Mouse (Mus musculus) limb, embryonic 11.5 days (tissue): ENCODE measurements at regions not wholly inside any gene's neighbourhood (a gene's known extent, or its start where the extent isn't known, plus 50 kb on each side); places are given as distances from the start of the nearest gene placed in this dataset.

Experiments used
- ATAC-seq: fragments of 200-750 bp; cut with Nextera tagmentation; 2 replicates; pipeline ENCODE4 v1.8.0; 2017; ENCODE audit warnings: low read depth; ENCODE audit not compliant: insufficient number of reproducible peaks, low FRiP score, low TSS enrichment
- DNase-seq: peaks from one replicate; pipeline ENCODE4 v3.0.0-alpha.2; 2015; ENCODE audit warnings: low spot score
- H3K27ac ChIP-seq: fragments of 300-500 bp; sonication (generic); replicated peaks from 2 replicates; pipeline ENCODE4 v1.5.1; 2014; ENCODE audit warnings: low read depth, mild to moderate bottlenecking, low read length
- H3K27me3 ChIP-seq: fragments of 300-500 bp; sonication (generic); 2 replicates; pipeline ENCODE4 v1.6.1; 2014; ENCODE audit warnings: mild to moderate bottlenecking, low read length, mixed read lengths; ENCODE audit not compliant: control insufficient read depth, insufficient read depth
- H3K36me3 ChIP-seq: fragments of 300-500 bp; sonication (generic); 2 replicates; pipeline ENCODE4 v1.6.1; 2014; ENCODE audit warnings: mild to moderate bottlenecking, low read length, moderate library complexity, mixed read lengths; ENCODE audit not compliant: control insufficient read depth, insufficient read depth
- H3K4me1 ChIP-seq: fragments of 300-500 bp; sonication (generic); 2 replicates; pipeline ENCODE4 v1.6.1; 2014; ENCODE audit warnings: low read length, mixed read lengths; ENCODE audit not compliant: control insufficient read depth, insufficient read depth
- H3K4me2 ChIP-seq: fragments of 300-500 bp; sonication (generic); 2 replicates; pipeline ENCODE4 v1.6.1; 2014; ENCODE audit warnings: low read depth, mild to moderate bottlenecking, moderate library complexity; ENCODE audit not compliant: severe bottlenecking
- H3K4me3 ChIP-seq: fragments of 300-500 bp; sonication (generic); 2 replicates; pipeline ENCODE4 v1.5.1; 2014; ENCODE audit warnings: low read depth, low read length
- H3K9ac ChIP-seq: fragments of 300-500 bp; sonication (generic); 2 replicates; pipeline ENCODE4 v1.6.1; 2014; ENCODE audit warnings: mild to moderate bottlenecking, low read length
- H3K9me3 ChIP-seq: fragments of 300-500 bp; sonication (generic); 2 replicates; pipeline ENCODE4 v1.6.1; 2016; ENCODE audit warnings: low read length; ENCODE audit not compliant: control insufficient read depth
- WGBS: fragments of 180-500 bp; shearing (Covaris S2); extraction: QIAGEN DNeasy Blood & Tissue Kit; methylation state at CpG from one replicate; pipeline ENCODE4 v1.1.7; 2014; 5-methylcytosine and 5-hydroxymethylcytosine counted together

GRCm38 (mm10) chr3:33391765-33392540 is 248.9 kb upstream of the Pex5l start:
- no peak overlapping the region for H3K27ac ChIP-seq
- no peaks in the 10 kb centered on the region for H3K9me3 ChIP-seq
- WGBS: 84% methylated on average over 4 of the region's 4 CpGs
- DNase-seq (no peak), ATAC-seq (no peak)
- H3K36me3 ChIP-seq: no peaks in the 10 kb centered on the region
- H3K4me1 ChIP-seq: no peaks in the 10 kb centered on the region
- no peak overlapping the region for H3K4me3 ChIP-seq
- no peak overlapping the region for H3K4me2 ChIP-seq
- H3K9ac ChIP-seq: no peak overlapping the region
- no peaks in the 10 kb centered on the region for H3K27me3 ChIP-seq

- Histone ChIP-seq H3K4me3 (no peak overlapping the region), H3K4me1 (no peaks in the 10 kb centered on the region), H3K27ac (no peak overlapping the region), H3K9me3 (no peaks in the 10 kb centered on the region), H3K4me2 (no peak overlapping the region), H3K36me3 (no peaks in the 10 kb centered on the region), H3K27me3 (no peaks in the 10 kb centered on the region), H3K9ac (no peak overlapping the region)
- DNase-seq: no peak
- no peak for ATAC-seq
- WGBS: 55% methylated on average over 1 of the region's 1 CpGs
These were observed 245.1 kb upstream of the Pex5l start for GRCm38 (mm10) chr3:33388171-33388570.

GRCm38 (mm10) chr3:33383622-33384021 is 240.6 kb upstream of the Pex5l start:
- no peak overlapping the region for H3K4me2 ChIP-seq
- no peak overlapping the region for H3K9ac ChIP-seq
- DNase-seq (no peak), ATAC-seq (no peak)
- no peak overlapping the region for H3K4me3 ChIP-seq
- no peaks in the 10 kb centered on the region for H3K9me3 ChIP-seq
- no peaks in the 10 kb centered on the region for H3K4me1 ChIP-seq
- H3K27ac ChIP-seq: no peak overlapping the region
- WGBS: 82% methylated on average over 1 of the region's 1 CpGs
- no peaks in the 10 kb centered on the region for H3K27me3 ChIP-seq
- H3K36me3 ChIP-seq: no peaks in the 10 kb centered on the region

GRCm38 (mm10) chr3:33379604-33380003 is 236.6 kb upstream of the Pex5l start:
- DNase-seq (no peak), ATAC-seq (no peak)
- H3K27ac ChIP-seq: no peak overlapping the region
- H3K4me2 ChIP-seq: no peak overlapping the region
- H3K9me3 ChIP-seq: no peaks in the 10 kb centered on the region
- no peaks in the 10 kb centered on the region for H3K27me3 ChIP-seq
- WGBS: 76% methylated on average over 2 of the region's 2 CpGs
- no peaks in the 10 kb centered on the region for H3K36me3 ChIP-seq
- H3K9ac ChIP-seq: no peak overlapping the region
- H3K4me3 ChIP-seq: no peak overlapping the region
- H3K4me1 ChIP-seq: no peaks in the 10 kb centered on the region

GRCm38 (mm10) chr3:33375161-33375560 is 232.1 kb upstream of the Pex5l start:
- no peak overlapping the region for H3K4me3 ChIP-seq
- H3K36me3 ChIP-seq: no peaks in the 10 kb centered on the region
- DNase-seq (no peak), ATAC-seq (no peak)
- H3K9ac ChIP-seq: no peak overlapping the region
- WGBS: 46% methylated on average over 3 of the region's 3 CpGs
- no peak overlapping the region for H3K27ac ChIP-seq
- H3K27me3 ChIP-seq: no peaks in the 10 kb centered on the region
- no peaks in the 10 kb centered on the region for H3K9me3 ChIP-seq
- no peaks in the 10 kb centered on the region for H3K4me1 ChIP-seq
- H3K4me2 ChIP-seq: no peak overlapping the region

- peak; percentile 27 for DNase-seq
- Histone ChIP-seq H3K36me3 (no peaks in the 10 kb centered on the region), H3K4me1 (no peaks in the 10 kb centered on the region), H3K9ac (no peak overlapping the region), H3K9me3 (no peaks in the 10 kb centered on the region), H3K4me2 (no peak overlapping the region), H3K27me3 (no peaks in the 10 kb centered on the region), H3K27ac (no peak overlapping the region), H3K4me3 (no peak overlapping the region)
- ATAC-seq: 0 out of 2 replicates have a peak, but pooled peaks have one; percentile 47
- 56% methylated on average over 1 of the region's 1 CpGs for WGBS
These were observed 229.8 kb upstream of the Pex5l start for GRCm38 (mm10) chr3:33372806-33373205.

GRCm38 (mm10) chr3:33363521-33363920 is 220.5 kb upstream of the Pex5l start:
- WGBS: 90% methylated on average over 1 of the region's 1 CpGs
- H3K4me1 ChIP-seq: no peaks in the 10 kb centered on the region
- no peaks in the 10 kb centered on the region for H3K36me3 ChIP-seq
- no peak overlapping the region for H3K4me3 ChIP-seq
- no peaks in the 10 kb centered on the region for H3K27me3 ChIP-seq
- ATAC-seq (no peak), DNase-seq (no peak)
- H3K9me3 ChIP-seq: no peaks in the 10 kb centered on the region
- H3K27ac ChIP-seq: no peak overlapping the region
- H3K9ac ChIP-seq: no peak overlapping the region
- no peak overlapping the region for H3K4me2 ChIP-seq

- H3K27me3 ChIP-seq: no peaks in the 10 kb centered on the region
- no peak for ATAC-seq
- no peak overlapping the region for H3K4me3 ChIP-seq
- H3K4me2 ChIP-seq: no peak overlapping the region
- H3K27ac ChIP-seq: no peak overlapping the region
- 94% methylated on average over 2 of the region's 2 CpGs for WGBS
- no peak for DNase-seq
- no peaks in the 10 kb centered on the region for H3K4me1 ChIP-seq
- no peaks in the 10 kb centered on the region for H3K9me3 ChIP-seq
- H3K9ac ChIP-seq: no peak overlapping the region
- H3K36me3 ChIP-seq: no peaks in the 10 kb centered on the region
These were observed 217.0 kb upstream of the Pex5l start for GRCm38 (mm10) chr3:33360030-33360429.

- Histone ChIP-seq H3K27me3 (no peaks in the 10 kb centered on the region), H3K27ac (no peak overlapping the region), H3K9ac (no peak overlapping the region), H3K4me1 (no peaks in the 10 kb centered on the region), H3K36me3 (no peaks in the 10 kb centered on the region), H3K4me2 (no peak overlapping the region), H3K4me3 (no peak overlapping the region), H3K9me3 (no peaks in the 10 kb centered on the region)
- WGBS: 89% methylated on average over 2 of the region's 2 CpGs
- ATAC-seq (no peak), DNase-seq (no peak)
These were observed 210.8 kb upstream of the Pex5l start for GRCm38 (mm10) chr3:33353860-33354259.
